Mouse (Mus musculus) bone marrow macrophage, adult 2 months (primary cell): ENCODE data around the gene Csrp3. TPM values are rescaled to one million over a fixed set of nuclear protein-coding genes. Genes with fewer than 3 reads are reported as not detected.

Experiments used
- H3K27ac ChIP-seq: 2 replicates; pipeline ENCODE4 v1.5.1; 2012; ENCODE audit warnings: low read depth, low read length; ENCODE audit not compliant: insufficient read depth
- H3K4me1 ChIP-seq: 2 replicates; pipeline ENCODE4 v1.6.1; 2012; ENCODE audit warnings: low read length; ENCODE audit not compliant: control insufficient read depth, insufficient read depth
- H3K4me3 ChIP-seq: 2 replicates; pipeline ENCODE4 v1.5.1; 2012; ENCODE audit warnings: mild to moderate bottlenecking, low read length, moderate library complexity; ENCODE audit not compliant: insufficient read depth
- CTCF ChIP-seq: IDR thresholded peaks from 2 replicates; pipeline ENCODE4 v1.5.1; 2012; ENCODE audit warnings: low read depth, mild to moderate bottlenecking, low read length, moderate library complexity
- POLR2A ChIP-seq: IDR thresholded peaks from 2 replicates; pipeline ENCODE4 v1.6.1; 2012; ENCODE audit warnings: mild to moderate bottlenecking, low read depth, low read length, borderline replicate concordance
- polyA plus RNA-seq: library from polyadenylated mRNA; stranded (reverse); fragments of >200 nt; gene quantifications from 2 replicates; pipeline ENCODE4 v1.2.4, GENCODE M21; 2012; ENCODE audit not compliant: missing spikeins, insufficient read depth, insufficient read length

The Csrp3 gene
- polyA plus RNA-seq, 1 experiment: not detected

- Histone ChIP-seq H3K27ac (no peak overlapping the region), H3K4me3 (no peak overlapping the region), H3K4me1 (no peaks in the 10 kb centered on the region)
- TF ChIP-seq POLR2A: no peak
- no peak for TF ChIP-seq CTCF
Measured at GRCm38 (mm10) chr7:48870579-48871180, 22.8 kb upstream of the Csrp3 start.

DNA sequence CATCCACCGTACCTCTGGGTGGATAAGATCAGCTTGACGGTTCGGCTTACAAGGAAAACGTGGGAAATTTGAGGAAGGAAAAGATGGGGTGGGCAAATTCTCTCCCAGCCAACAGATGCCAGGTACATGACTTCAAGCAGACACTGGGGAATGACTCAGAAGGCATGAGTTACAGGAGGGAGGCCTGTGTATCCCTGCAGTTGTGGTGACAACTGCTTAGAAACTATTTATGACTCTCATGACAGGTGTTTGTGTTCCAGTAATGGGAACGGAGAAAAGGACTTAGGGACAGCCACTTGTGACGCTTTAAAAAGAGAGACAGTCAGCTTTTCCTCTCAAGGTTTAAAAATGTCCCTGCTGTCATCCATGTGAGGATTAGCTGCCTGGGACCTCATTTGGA is 22.3 kb upstream of the Csrp3 start:
- no peak overlapping the region for H3K4me3 ChIP-seq
- H3K4me1 ChIP-seq: no peaks in the 10 kb centered on the region
- no peak for TF ChIP-seq CTCF
- no peak for TF ChIP-seq POLR2A
- no peak overlapping the region for H3K27ac ChIP-seq

DNA sequence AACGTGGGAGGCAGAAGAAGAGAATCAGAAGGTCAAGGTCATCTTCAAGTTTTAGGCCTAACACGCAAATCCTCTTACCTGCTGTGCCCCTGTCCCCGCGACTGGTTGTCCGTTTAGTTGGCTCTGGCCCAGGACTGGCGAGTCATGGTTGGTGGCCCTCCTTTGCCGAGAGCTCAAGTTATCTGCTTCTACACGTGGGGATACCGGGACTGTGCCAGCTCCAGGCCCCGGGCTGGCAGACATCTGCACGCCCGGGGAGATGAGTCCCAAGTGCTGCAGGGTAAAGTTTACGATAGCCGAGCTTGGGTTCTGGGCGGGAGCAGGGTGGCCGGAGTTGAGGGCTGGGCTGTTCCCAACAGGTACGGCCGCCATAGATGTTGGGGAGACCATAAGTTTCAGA is 19.7 kb upstream of the Csrp3 start:
- TF ChIP-seq POLR2A: no peak
- Histone ChIP-seq H3K4me3 (no peak overlapping the region), H3K27ac (no peak overlapping the region), H3K4me1 (no peaks in the 10 kb centered on the region)

GRCm38 (mm10) chr7:48864671-48865458 is 17.0 kb upstream of the Csrp3 start:
- Histone ChIP-seq H3K4me1 (peaks cover 5% of the 10 kb centered on the region), H3K27ac (no peak overlapping the region), H3K4me3 (no peak overlapping the region)
- TF ChIP-seq CTCF (no peak), POLR2A (no peak)

GRCm38 (mm10) chr7:48864199-48864598 is 16.4 kb upstream of the Csrp3 start:
- peaks cover 5% of the 10 kb centered on the region for H3K4me1 ChIP-seq
- no peak for TF ChIP-seq CTCF
- TF ChIP-seq POLR2A: no peak
- H3K27ac ChIP-seq: no peak overlapping the region
- H3K4me3 ChIP-seq: no peak overlapping the region

DNA sequence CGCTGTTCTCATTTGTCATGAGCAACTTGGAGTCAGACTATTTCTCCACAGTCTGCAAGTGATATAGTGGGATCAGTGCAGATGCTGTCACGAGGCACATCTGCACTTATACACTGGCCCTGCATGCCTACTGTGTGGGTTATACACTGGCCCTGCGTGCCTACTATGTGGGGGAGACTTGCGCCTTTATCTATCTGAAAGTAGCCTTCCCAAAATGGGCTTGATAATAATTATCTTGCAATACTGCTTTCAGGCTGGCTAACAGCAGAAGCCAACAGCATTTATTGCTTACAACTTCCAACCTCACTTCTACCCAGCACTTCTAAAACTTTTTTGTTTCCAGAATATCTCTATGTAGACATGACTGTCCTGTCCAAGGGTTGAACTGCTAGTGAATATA is 14.0 kb upstream of the Csrp3 start:
- H3K27ac ChIP-seq: no peak overlapping the region
- no peak overlapping the region for H3K4me3 ChIP-seq
- H3K4me1 ChIP-seq: peaks cover 5% of the 10 kb centered on the region
- TF ChIP-seq POLR2A (no peak), CTCF (no peak)

DNA sequence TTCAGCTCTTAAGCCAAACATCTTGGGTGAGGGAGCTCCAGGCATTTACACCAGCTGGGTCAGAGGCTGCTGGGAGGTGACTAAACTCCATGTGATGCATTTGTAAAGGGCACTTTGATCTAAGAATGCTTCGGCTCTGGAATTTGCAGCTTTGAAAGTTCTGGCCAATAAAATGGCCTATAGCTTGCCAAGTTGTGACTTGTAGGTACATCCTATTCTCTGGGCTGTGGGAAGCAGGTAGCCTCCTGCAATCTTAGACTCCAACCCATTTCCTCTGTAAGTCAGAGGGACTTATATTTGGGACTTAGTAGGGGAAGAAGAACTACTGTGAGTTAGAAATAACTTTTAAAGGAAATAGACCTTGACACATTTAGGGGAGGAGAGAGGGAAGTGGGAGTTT is 13.1 kb upstream of the Csrp3 start:
- TF ChIP-seq POLR2A (no peak), CTCF (no peak)
- Histone ChIP-seq H3K27ac (no peak overlapping the region), H3K4me3 (no peak overlapping the region), H3K4me1 (peaks cover 5% of the 10 kb centered on the region)

DNA sequence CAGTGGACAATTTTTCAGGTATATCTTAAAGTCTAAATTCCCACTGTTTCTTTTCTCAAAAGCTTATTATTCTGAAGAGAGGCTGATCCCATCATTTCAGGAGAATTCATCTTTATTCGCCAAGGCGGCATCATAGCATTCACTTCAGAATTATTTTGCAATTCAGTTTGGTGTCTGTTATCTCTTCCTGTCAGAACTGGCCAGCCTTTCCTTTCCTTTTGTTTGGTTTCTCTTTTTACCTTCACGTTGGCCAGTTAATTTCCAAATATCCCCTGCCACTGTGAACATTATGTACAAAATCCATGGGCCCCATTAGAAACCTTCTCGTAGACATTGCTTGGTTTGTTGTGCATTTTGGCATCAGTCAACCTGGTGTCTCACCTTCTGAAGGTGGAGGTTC is 11.5 kb upstream of the Csrp3 start:
- TF ChIP-seq POLR2A: no peak
- no peak for TF ChIP-seq CTCF
- no peak overlapping the region for H3K27ac ChIP-seq
- peaks cover 5% of the 10 kb centered on the region for H3K4me1 ChIP-seq
- no peak overlapping the region for H3K4me3 ChIP-seq

GRCm38 (mm10) chr7:48858257-48858656 is 10.4 kb upstream of the Csrp3 start:
- TF ChIP-seq CTCF (no peak), POLR2A (no peak)
- Histone ChIP-seq H3K4me1 (peaks cover 5% of the 10 kb centered on the region), H3K27ac (no peak overlapping the region), H3K4me3 (no peak overlapping the region)

GRCm38 (mm10) chr7:48855461-48855860 is 7.6 kb upstream of the Csrp3 start:
- no peak overlapping the region for H3K4me3 ChIP-seq
- no peak overlapping the region for H3K27ac ChIP-seq
- TF ChIP-seq POLR2A: no peak
- TF ChIP-seq CTCF: no peak
- H3K4me1 ChIP-seq: no peaks in the 10 kb centered on the region

GRCm38 (mm10) chr7:48853496-48853895 is 5.7 kb upstream of the Csrp3 start:
- H3K4me3 ChIP-seq: no peak overlapping the region
- no peak for TF ChIP-seq POLR2A
- no peak for TF ChIP-seq CTCF

More at GRCm38 (mm10) chr7:48853496-48853895, 5.7 kb upstream of the Csrp3 start:
- no peaks in the 10 kb centered on the region for H3K4me1 ChIP-seq
- no peak overlapping the region for H3K27ac ChIP-seq
